Mouse (Mus musculus): ENCODE measurements around the gene Ints7.

DNA sequence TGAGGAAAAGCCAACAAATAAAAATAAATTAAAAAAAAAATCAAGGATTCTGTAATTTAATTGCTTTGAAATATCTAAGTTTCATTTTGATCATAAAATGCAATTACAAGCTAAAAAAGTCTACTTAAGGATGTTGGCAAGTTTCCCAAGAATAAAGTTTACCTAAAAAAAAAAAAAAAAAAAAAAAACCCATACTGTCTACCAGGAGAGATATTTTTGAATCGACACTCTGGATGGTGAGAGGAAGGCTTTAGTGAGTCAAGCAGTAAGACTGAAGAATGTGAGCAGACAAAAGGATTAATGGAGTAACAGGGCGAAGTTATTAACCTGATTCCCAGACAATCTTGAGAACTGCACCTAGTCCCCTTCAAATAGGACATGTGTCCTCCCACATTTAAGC lies 35.1 kb upstream of the Ints7 start:
- no peak for TF ChIP-seq USF1 (IDR thresholded peaks at IDR 0.05; ENCODE audit: low read depth)
- no peak for TF ChIP-seq TCF12 (IDR thresholded peaks at IDR 0.05; ENCODE audit: insufficient read depth, poor library complexity, severe bottlenecking)

All from myocyte (in vitro differentiated cells).